Mouse (Mus musculus) kidney, postnatal 10 days (tissue): ENCODE measurements around the gene Tenm3.

Experiments used
- DNase-seq: peaks from one replicate; pipeline ENCODE4 v3.0.0; 2021; ENCODE audit warnings: mixed read lengths

The Tenm3 gene

GRCm38 (mm10) chr8:48508641-48509599 is 334.8 kb downstream of the Tenm3 start:
- no peak for DNase-seq

- no peak for DNase-seq
Observed at GRCm38 (mm10) chr8:48507719-48508501, 335.8 kb downstream of the Tenm3 start.

GRCm38 (mm10) chr8:48492491-48492890 is 351.3 kb downstream of the Tenm3 start:
- DNase-seq: no peak

GRCm38 (mm10) chr8:48490635-48491165 is 353.1 kb downstream of the Tenm3 start:
- DNase-seq: no peak

- no peak for DNase-seq
Observed at GRCm38 (mm10) chr8:48489936-48490634, 353.7 kb downstream of the Tenm3 start.

GRCm38 (mm10) chr8:48489417-48489816 is 354.3 kb downstream of the Tenm3 start:
- DNase-seq: no peak

- DNase-seq: no peak
Observed at GRCm38 (mm10) chr8:48488809-48489208, 354.9 kb downstream of the Tenm3 start.

GRCm38 (mm10) chr8:48484143-48484542 is 359.6 kb downstream of the Tenm3 start:
- no peak for DNase-seq

GRCm38 (mm10) chr8:48481709-48482671 is 361.8 kb downstream of the Tenm3 start:
- DNase-seq: peak; percentile 30

- no peak for DNase-seq
Observed at GRCm38 (mm10) chr8:48477371-48477935, 366.3 kb downstream of the Tenm3 start.

GRCm38 (mm10) chr8:48476896-48477295 is 366.9 kb downstream of the Tenm3 start:
- DNase-seq: no peak

- no peak for DNase-seq
Observed at GRCm38 (mm10) chr8:48467633-48468032, 376.1 kb downstream of the Tenm3 start.

GRCm38 (mm10) chr8:48458373-48458772 is 385.4 kb downstream of the Tenm3 start:
- peak; percentile 41 for DNase-seq

GRCm38 (mm10) chr8:48456328-48457124 is 387.2 kb downstream of the Tenm3 start:
- no peak for DNase-seq

- no peak for DNase-seq
Observed at GRCm38 (mm10) chr8:48451247-48451635, 392.5 kb downstream of the Tenm3 start.

GRCm38 (mm10) chr8:48450397-48451246 is 393.1 kb downstream of the Tenm3 start:
- DNase-seq: no peak

- DNase-seq: no peak
Observed at GRCm38 (mm10) chr8:48449625-48450024, 394.1 kb downstream of the Tenm3 start.

GRCm38 (mm10) chr8:48445690-48446089 is 398.1 kb downstream of the Tenm3 start:
- no peak for DNase-seq

GRCm38 (mm10) chr8:48439491-48439890 is 404.3 kb downstream of the Tenm3 start:
- no peak for DNase-seq
